Mouse (Mus musculus) ovary, postnatal 14 days (tissue): ENCODE data around the gene Eva1a.

Experiments used
- DNase-seq: peaks from one replicate; pipeline ENCODE4 v3.0.0; 2022; ENCODE audit warnings: low spot score

Eva1a gene

DNA sequence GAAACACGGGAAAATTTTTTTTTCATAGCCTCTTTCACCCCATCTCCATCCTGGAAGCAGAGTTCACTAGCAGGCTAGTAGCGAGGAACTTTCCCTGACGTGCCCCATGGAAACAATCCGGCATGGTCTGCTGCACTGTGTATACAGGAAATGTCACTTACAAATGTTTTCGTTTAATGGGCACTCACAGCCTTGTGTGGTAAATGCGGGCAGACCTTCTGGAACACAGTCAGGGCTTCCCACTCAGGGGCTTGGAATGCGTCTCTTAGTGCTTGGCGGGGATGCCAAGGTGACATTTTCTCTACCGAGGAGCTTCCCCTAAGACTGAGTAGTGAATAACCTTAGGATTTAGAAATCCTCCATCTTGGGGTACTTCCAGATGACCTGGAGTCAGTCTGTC, 87.0 kb downstream of the Eva1a start:
- no peak for DNase-seq

DNA sequence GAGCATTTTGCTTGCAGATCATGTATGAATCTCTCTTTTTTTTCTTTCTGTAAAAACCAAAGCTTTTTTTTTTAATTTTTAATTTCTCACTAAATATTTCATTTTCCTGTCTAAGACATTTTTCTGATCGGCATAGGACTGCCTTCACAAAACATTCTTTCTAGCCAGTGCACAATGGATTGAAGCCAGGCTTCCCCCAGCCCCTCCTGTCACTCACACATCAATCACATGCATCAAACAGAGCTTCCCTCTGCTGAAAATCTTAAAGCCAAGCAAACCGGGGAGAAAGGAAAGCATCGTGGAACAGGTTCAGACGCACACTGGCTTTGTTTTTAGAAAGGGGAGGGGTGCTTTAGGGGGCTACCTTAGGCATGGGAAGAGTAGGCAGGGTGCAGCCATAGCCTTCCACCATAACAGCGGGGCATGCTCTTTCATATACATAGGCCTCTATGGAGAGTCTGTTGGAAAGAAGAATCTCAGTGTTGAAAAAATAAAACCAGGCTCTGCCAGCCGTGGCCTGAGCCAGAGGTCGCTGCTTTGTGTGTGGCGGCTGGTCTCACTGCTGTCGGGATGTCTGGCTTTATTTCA, 88.9 kb downstream of the Eva1a start:
- DNase-seq = no peak

DNA sequence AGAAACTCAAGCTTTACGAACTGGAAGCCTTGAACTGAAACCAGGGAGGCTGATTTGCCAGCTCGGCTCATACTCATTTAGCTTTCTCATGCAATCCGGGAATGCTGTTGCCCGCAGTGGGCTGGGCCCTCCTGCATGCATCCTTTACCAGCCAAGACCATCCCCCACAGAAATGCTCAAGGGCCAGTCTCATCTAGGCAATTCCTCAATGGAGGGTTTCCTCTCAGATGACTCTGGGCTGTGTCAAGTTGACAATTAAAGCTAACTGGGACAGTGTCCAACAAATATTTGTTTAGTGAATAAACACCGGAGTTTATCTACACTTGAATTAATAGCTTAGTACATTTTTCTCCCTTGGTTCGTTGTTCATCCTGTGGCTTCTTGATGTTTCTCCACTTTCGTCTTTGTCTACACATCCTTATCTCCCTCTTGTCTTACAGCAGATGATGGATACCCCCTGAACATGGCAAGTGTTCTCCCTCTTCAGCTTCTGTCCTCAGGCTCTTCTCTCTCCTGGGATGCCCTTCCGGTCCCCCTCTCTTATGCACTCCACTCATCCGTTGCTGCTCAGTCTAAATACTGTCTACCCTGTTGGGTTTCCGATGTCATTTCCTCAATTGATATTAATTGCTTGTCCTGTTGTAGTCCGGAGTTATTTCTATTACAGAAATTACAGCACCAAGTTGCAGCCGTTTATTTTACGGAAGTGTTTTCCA, 92.2 kb downstream of the Eva1a start:
- DNase-seq = no peak

DNA sequence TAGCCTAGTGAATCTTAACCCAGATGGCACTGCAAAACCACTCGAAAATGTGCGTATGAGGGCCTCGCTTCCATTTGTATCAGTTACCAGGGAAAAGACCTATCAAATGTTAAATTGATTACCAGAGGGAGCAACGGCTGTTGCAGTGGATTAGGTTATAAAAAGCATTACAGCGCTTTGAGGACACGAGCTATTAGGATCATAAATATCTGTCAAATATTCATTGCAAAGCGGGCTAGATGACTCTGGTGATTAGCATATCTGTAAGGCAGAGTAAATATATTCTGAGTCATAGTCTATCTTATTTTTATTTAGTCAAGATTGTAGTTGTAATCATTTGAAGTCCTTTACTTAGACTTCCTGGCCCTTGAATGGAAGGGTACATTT, 92.7 kb downstream of the Eva1a start:
- DNase-seq = no peak

DNA sequence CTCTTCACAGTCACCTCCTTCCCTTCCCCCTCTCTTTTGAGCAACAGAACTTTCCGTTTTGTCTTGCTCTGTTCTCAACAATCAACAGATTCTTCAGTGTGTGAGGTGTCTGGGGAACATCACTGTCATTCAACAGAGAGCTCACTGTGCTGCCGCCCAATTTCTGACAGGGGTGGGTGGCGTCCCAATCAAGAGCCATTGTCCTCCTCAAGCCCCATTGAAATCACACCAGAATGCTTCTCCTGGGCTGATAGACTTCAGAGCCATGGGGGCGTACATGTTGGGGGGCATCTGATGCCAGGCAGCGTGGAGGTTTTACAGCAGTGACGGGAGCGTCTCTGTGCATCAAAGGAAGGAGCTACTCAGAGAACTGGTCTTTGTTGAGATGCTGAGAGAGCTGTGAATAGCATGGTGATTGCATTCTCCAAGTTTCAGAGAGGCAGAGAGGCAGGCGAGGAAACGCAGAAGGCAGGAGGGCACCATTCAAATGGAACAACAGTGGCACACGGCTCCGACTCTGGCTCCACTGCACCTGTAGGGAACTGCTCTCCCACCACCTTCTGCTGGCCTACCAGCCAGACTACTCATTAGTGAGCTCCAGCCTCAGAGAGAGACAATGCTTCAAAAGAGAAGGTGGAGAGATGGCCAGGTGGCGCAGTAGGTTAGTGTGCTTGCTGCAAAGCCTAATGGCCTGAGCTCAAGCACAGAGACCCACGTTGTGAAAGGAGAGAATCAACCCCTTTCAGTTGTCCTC, 95.3 kb downstream of the Eva1a start:
- DNase-seq = no peak
